Mouse (Mus musculus) olfactory bulb, adult 2 months (tissue): ENCODE results near the gene Rxfp4.

Experiments used
- CTCF ChIP-seq: fragments of 200-500 bp; IDR thresholded peaks from 2 replicates; pipeline ENCODE4 v1.5.1; 2012; ENCODE audit warnings: low read depth, mild to moderate bottlenecking, low read length, moderate library complexity; ENCODE audit not compliant: insufficient read depth
- POLR2A ChIP-seq: fragments of 200-500 bp; IDR thresholded peaks from 2 replicates; pipeline ENCODE4 v1.6.1; 2012; ENCODE audit warnings: mild to moderate bottlenecking, low read depth, low read length, moderate library complexity; ENCODE audit not compliant: insufficient read depth

DNA sequence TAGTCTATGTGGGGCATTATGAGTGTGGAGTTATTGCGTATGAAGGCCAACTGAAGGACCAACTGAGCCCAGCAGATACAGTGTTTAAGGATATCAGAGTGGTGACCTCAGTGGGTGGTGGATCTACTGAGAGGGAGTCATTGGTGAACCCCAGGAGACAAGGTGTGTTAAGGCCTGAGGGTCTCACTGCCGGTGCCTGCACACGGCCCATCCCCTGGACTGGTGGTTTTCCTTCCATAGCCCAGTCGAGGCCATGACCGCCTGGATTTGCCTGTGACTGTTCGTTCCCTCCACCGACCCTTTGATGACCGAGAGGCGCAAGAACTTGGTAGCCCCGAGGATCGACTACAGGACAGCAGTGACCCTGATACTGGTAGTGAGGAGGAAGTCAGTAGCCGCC, 7.0 kb downstream of the Rxfp4 start:
- TF ChIP-seq CTCF, result no peak
- TF ChIP-seq POLR2A, result no peak
